Mouse (Mus musculus): ENCODE results near the gene Plpp4. TPM values are rescaled to one million over a fixed set of nuclear protein-coding genes. Genes with fewer than 3 reads are reported as not detected.

Gene Plpp4
- total RNA-seq (2014; fragmentation: Nextera tagmentation) (not detected in 2 replicates), total RNA-seq (2017) (not detected in 2 replicates)

DNA sequence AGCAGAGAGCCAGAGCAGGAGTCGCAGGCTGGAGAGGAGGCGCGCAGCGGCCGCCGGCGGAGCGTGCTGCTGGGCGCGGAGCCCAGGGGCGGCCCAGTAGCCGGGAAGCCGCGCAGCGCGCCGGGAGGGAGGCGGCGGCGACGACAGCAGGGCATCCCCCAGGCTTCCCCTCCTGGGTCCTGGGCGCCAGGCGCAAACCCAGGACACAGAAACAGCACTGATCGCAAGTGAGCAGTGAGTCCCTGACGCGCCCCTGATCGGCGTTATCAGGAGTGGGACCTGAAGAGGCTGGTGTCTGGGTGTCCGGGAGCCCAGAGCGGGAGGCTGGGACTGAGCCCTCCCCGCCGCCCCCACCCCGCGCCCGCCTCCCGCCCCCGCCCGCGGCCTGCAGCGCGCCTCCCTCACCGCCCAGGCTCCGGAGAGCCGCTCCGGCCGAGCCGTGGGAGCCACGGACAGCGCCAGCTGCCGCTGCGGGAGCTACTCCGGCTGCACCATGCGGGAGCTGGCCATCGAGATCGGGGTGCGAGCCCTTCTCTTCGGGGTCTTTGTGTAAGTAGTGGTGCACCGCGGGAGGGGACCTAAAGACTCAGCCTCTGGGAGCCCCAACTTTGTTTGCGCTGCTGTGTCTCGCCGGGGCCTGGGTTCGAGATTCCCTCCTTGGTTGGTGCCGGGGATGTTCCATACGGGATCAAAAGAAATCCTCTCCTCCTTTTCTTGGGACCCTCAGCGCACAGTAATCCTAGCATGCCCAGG is at the start of gene Plpp4:
TSS of gene Plpp4 (plus strand) at position 411 of the 753 bp plus-strand sequence.
- no peak for ATAC-seq (replicated peaks; ENCODE audit: low FRiP score, low TSS enrichment, poor library complexity, severe bottlenecking)

DNA sequence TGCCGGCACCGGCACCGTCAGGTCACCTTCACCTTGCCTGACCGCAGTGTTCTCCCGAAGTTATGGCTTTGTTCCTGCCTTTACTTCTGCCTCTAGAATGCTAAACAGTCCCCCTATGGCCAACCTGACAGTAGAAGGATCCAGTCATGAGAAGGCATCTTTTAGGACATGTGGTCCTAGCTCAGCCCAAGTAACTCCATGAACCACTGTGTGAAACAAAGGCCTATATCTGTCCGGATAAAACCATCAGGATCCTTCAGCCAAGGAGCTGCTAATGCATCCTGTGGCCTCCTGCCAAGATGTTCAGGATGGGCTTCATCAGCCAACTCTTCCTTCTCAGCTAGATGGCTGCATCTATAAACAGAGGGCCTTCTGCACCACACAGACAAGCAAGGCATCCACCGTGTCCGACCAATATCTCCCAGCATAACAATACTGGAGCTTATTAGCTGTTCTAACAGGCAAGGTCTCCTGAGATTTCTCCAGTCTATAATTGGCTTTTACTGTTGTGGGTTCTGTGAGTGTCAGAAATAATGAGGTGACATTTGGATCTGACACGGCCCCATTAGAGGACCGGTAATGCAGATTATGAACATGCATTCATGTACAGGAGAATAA is 40.8 kb upstream of the Plpp4 start:
- no peak for ATAC-seq (replicated peaks; ENCODE audit: low FRiP score, low TSS enrichment, poor library complexity, severe bottlenecking)

DNA sequence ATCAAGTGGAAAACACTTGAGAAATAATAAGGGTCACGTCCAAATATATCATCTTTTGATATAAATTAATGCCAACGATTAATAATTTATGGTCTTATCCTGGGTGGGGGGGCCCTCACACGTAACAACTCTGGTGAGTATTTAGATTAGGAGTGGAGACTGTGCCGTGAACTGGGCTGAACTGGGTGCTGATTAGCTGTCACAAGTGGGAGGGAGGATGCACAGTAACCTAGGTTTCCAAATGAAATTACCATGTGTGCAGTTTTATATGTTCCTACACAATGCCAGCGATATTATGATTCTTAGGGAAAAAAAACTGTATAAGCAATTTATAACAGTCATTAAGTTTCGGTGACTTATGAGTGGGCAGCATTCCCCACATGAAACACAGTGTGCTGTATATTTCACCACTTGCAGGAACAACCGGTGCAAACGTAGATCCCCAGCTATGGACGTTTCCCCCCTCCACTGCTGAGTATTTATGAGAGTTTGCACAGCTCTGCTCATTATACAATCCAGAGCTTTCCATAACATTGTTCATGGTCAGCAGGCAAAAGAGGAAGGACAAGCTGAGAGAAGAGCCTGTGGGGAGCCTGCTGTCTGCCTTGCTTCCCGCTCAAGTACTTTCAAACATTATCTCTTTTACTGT is 40.2 kb upstream of the Plpp4 start:
- ATAC-seq (replicated peaks; ENCODE audit: low FRiP score, low TSS enrichment, poor library complexity, severe bottlenecking): no peak

DNA sequence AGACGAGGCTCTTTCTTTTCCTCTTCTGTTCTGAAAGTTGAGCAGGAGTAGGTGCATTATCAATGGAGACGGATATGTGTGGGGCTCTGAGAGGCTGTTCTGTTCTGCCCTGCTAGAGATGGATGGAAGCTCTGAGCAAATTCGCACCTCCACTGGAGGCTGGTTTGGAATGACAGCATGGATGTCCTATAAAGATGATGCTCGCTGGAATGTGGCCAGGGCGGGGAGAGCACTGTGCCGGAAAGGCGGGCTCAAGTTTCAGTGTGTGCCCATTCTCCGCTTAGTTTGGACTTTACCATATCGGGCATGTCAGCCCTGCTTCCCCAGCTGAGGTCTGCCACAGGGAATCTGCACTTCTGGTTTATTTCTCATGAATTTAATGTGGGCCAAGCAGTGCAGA is 35.9 kb upstream of the Plpp4 start:
- no peak for ATAC-seq (replicated peaks; ENCODE audit: low FRiP score, low TSS enrichment, poor library complexity, severe bottlenecking)

DNA sequence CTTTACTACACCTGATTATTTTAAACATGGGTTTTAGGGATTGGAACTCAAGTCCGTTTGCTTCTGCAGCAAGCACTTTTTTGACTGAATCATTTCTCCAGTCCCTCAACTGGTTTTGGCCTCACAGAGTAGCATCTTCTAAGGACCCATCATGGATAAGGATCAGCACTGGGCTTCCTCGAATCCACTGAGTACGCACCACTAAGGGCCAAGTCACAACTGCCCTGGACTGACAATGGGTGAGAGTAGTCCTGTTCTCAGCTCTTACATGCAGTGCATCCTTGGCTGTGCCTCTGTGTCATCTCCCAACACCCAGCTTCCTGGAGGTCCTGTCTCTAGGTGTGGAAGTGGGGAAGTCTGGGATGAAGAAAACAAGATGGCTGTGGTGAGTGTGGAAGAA is 35.2 kb upstream of the Plpp4 start:
- no peak for ATAC-seq (replicated peaks; ENCODE audit: low FRiP score, low TSS enrichment, poor library complexity, severe bottlenecking)

DNA sequence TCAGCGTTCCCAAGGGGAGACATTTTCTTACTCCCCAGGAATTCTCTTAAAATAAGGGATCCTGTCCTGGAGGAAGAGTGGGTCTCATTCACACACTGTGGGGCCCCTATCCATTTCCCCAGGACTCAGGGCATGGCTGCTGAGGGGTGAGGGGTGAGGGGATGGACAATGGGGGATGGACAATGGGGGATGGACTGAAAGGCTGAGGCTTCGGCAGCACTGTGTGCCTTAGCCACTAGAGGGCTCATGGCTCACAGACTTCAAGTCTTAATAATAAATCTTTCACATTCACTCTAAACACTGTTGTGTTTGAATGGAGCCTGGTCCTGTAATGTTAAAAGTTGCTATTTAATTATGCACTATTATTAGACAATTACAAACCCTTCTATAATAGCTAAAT is 21.4 kb upstream of the Plpp4 start:
- ATAC-seq (replicated peaks; ENCODE audit: low FRiP score, low TSS enrichment, poor library complexity, severe bottlenecking): no peak

DNA sequence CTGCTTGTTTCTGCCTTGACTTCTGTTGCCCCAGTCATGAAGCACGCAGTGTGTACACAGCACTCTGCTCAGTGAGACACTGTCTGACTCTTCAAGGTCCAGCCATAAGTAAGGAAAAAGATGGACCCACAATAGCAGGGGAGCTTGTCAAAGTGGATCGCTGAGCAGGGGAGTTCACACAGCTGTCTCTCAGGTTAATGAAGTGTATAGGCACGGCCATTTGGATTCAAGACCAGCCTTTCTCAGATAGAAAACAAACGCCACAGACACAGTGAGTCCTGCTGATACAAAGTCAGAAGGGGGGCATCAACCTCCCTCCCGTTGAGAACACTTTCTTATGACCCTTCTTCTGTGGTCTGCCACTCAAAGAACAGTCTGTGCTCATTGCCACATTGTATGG is 20.8 kb upstream of the Plpp4 start:
- ATAC-seq (replicated peaks; ENCODE audit: low FRiP score, low TSS enrichment, poor library complexity, severe bottlenecking): no peak

DNA sequence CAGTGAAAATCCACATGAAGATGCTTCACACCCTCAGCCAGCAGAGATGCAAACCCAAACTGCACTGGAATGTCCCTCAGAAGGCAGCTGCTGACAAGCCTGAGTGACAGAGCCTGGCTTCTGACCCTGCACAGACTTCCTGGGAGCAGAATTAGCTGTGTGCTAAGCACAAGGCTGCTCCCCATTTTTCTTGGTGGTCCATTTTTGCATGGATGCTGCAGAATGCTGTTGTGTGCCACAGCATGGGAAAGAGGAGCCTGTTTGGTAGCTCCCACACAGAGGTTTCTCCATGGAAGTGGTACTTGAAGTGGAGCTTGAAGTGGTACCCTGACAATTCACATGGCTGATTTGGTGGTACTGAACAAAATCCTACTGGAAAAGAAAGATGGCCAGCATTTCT is 5.8 kb upstream of the Plpp4 start:
- ATAC-seq (replicated peaks; ENCODE audit: low FRiP score, low TSS enrichment, poor library complexity, severe bottlenecking): no peak

DNA sequence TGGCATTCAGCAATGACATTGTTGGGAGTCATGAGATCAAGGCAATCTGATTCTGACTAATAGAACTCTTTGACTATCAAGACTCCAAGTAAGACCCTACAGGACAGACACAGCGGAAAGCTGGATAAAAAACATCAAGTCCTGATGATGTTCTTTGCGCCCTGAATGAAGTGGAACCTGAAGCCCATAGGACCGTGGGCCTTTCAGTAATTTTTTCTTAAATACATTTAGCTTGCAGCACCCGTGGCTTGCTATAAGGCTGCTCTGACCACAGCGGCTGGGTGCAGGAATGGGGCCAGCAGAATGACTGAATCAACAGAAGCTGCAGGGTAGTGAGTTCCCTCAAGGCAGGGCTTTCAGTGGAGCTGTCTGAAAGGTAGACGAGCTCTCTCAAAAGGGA is 3.4 kb upstream of the Plpp4 start:
- no peak for ATAC-seq (replicated peaks; ENCODE audit: low FRiP score, low TSS enrichment, poor library complexity, severe bottlenecking)

DNA sequence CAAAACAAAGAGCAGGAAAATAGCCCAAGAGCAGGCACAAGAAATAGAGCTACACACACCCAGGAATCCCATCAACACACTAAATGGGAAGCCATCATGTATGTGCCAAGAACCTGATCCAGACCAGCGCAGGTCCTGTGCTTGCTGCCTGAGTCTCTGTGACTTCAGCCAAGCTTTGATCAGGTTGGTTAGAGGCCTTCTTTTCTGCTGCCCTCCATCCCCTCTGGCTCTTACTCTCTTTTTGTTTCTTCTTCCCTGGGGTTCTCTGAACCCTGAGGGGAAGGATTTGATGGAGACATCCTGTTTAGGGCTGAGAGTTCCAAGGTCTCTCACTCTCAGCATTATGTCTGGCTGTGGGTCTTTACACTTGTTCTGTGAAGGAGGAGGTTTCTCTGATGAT is 2.7 kb upstream of the Plpp4 start:
- ATAC-seq (replicated peaks; ENCODE audit: low FRiP score, low TSS enrichment, poor library complexity, severe bottlenecking): no peak

DNA sequence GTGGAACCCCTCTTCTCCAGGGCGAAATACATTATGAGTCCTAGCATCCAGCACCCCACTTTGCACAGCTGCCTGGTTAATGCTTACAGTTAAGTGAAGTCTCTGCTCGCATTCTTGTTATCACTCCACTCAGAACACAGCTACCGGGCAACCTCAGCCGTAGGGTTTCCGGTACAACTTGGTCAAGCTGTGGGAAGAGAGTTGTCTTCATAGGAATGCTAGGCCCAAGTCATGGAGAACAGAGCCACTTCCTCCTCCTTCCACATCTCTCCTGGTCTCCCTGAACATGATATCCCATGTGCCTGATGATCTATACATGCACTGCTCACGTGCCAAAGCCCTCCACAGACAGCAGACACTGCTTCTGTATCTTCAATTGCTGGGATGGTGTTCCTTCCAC is 1.4 kb upstream of the Plpp4 start:
- ATAC-seq (replicated peaks; ENCODE audit: low FRiP score, low TSS enrichment, poor library complexity, severe bottlenecking): no peak

DNA sequence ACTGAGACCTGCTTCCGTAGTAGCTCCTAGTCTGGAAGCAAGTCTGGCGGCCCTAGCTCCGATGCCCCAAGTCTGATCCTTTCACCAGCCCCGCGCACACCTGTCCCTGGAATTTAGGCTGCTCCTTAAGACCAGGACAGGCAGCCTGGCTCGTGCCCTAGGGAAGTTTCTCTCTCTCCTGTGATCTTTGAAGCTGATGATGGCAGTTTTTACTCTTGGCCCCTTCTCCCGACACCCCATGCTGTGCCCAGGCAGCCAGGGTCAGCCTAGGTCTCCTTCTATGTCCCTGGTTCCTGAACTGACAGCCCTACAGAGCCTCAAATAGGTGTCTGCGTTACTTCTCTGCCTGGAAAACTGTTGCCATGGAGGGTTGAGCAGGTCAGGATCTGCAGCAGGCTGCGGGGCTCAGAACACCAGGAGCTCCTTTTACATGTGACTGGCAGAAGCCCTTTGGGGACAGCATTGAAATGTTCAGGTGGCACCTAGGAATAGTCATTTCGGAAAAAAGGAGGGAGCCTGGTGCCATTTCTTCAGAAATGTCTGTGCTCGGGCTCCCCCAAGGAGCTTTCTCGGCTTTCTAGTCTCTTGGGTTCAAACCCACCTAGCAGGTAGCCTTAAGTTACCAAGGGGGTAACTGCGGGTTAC is 665 bp downstream of the Plpp4 start:
- ATAC-seq (replicated peaks; ENCODE audit: low FRiP score, low TSS enrichment, poor library complexity, severe bottlenecking): no peak

DNA sequence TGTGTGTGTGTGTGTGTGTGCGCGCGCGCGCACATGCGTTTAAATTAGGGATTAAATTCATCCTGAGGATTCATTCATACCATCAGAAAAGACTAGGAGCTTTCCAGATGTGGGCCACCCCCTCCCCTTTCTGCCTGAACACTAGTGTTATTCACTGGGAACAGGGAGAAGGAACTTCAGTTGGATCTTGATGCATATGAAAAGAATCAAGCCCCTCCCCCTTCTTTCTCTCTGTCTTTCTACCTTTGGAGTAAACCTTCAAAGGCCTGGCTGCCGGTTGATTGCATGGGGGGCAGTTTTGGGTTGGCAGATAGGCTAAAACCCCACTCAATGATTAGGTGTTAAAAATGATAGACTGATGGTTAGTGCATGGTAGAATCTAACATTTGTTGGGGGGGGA is 1.5 kb downstream of the Plpp4 start:
- no peak for ATAC-seq (replicated peaks; ENCODE audit: low FRiP score, low TSS enrichment, poor library complexity, severe bottlenecking)

DNA sequence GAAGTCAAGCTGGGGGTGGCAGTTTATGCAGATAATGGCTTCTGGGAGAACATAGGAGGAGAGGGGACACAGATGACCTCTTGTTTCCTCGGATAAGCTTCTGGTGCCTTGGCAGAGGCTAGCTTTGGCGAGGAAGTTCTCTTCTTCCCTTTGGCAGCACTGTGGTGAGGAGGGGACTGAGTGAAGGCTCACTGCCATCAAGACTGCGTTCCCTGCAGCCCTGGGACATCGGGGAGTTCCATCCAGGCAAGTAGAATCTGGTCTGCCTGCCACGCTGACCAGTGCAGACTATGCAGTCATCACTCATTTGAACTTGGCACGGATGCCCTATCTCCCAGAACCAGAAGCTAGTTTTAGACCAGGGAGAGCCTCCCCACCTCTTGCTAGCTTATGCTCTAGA is 2.4 kb downstream of the Plpp4 start:
- ATAC-seq (replicated peaks; ENCODE audit: low FRiP score, low TSS enrichment, poor library complexity, severe bottlenecking): no peak

DNA sequence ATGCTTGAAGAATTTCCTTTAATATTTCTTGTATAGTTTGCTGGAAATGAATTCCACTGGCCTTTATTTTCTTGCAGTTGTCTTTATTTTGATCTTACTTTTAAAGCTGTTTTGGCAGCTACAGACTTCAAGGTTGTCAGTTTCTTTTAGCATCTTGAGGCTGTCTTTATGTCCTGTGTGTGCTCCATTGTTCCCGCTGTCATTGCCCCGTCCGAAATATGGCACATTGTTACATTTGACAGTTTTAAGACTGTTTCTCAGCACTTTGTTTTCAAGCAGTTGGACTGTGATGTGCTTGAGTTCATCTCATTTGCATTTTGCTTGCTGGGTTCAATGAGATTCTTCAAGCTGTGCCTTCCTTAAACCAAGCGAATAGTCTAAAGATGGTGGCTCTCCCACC is 17.0 kb downstream of the Plpp4 start:
- ATAC-seq (replicated peaks; ENCODE audit: low FRiP score, low TSS enrichment, poor library complexity, severe bottlenecking): no peak

DNA sequence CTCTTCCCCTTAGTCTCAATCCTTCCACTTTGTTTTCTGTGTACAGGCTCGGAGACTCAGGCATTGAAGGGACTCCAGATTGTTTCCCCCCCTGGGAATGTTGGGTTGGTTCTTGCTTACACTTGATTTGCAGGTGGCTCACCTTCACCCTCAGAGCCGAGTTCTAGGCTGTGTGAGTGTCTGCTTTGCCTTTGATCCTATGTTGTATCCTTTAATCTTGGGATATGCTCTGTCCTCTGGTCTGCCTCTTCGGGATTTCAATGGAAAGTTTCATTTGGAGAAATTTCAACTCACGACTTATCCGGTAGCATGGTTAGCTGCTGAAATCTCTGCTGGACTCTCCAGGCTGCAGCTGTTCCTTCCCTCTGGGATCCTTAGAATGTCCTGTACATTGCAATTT is 17.9 kb downstream of the Plpp4 start:
- no peak for ATAC-seq (replicated peaks; ENCODE audit: low FRiP score, low TSS enrichment, poor library complexity, severe bottlenecking)

DNA sequence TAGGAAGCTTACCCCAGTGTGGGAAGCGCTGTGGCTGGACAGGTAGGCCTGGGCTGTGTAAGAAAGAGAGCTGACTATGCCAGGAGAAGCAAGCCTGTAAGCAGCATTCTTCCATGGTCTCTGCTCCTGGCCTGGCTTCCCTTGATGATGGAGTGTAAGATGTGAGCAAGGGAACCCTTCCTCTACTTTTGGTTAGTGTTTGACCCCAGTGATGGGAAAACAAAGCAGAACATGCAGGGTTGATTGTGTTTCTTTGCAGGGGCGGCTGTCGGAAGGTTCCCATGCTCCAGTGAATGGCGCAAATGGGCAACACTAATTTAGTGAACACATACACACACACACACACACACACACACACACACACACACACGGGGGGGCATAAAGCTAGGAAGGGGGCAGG is 20.9 kb downstream of the Plpp4 start:
- ATAC-seq (replicated peaks; ENCODE audit: low FRiP score, low TSS enrichment, poor library complexity, severe bottlenecking): no peak

DNA sequence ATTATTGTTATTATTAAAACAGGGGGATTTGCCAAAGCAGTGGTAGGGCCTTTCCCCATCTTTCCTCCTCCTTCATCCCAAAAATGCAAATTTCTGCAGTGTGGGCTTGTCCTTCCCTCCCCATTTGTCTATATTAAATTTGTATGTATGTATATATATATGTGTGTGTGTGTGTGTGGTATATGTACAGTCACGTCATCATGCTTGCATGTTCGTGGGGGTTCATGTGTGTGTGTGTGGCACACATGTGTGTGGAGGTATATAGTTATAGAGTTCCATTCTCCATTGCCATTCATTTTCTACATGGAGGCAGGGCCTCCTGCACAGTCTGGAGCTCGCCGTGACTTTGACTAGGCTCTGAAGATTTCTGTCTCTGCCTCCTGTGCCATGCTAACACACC is 22.0 kb downstream of the Plpp4 start:
- ATAC-seq (replicated peaks; ENCODE audit: low FRiP score, low TSS enrichment, poor library complexity, severe bottlenecking): no peak

DNA sequence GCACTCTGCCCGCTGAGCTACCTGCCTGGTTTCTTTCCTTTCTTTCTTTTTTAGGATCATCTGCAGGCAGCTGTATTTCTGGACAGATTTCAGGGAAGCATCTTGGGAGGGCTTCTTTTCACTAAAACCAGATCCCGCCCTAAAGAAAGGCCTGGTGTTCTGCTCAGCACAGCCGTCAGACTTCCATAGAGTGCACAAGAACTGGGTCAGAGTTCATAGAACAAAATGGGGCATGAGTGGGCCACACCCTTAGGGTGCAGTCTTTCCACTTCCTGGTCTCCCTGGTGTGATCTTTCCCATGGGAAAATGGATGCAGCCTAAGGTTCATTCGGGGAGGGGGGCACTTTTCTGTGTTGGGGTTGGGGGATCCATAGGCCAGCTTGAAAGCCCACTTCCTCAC is 22.4 kb downstream of the Plpp4 start:
- no peak for ATAC-seq (replicated peaks; ENCODE audit: low FRiP score, low TSS enrichment, poor library complexity, severe bottlenecking)

DNA sequence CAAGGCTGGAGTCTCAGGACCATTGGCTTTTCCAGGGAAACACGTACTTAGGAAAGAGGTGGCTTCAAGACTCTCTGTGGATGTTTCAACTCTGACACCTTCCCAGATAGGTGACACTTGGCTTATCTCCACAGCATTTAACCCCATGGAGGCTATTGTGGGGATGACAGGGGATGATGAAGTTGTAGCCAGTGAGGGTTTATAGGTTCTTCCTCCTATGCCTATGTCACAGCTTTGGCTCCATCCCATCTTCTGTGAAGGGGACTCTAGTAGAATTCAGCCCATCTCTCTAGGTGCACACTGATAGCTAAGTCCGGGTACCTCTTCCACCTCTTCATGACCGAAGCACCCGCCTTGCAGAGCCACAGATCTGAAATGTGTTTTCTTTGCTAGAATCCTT is 25.1 kb downstream of the Plpp4 start:
- ATAC-seq (replicated peaks; ENCODE audit: low FRiP score, low TSS enrichment, poor library complexity, severe bottlenecking): no peak

Data from megakaryocyte-erythroid progenitor cell, adult 5-6 weeks (primary cell).